Mouse (Mus musculus) neural tube, embryonic 14.5 days (tissue): ENCODE data around the gene Mboat7. TPM values are rescaled to one million over a fixed set of nuclear protein-coding genes. Genes with fewer than 3 reads are reported as not detected.
"Not testable (repeated sequence)": the region's sequence is repeated elsewhere in the genome, so short reads cannot be mapped to it uniquely, and the experiment has no call there.

Experiments
- ATAC-seq: fragments of 200-750 bp; cut with Nextera tagmentation; 2 replicates; pipeline ENCODE4 v1.8.0; 2017; ENCODE audit warnings: low read depth, mild to moderate bottlenecking, moderate TSS enrichment, moderate library complexity
- H3K27ac ChIP-seq: fragments of 300-500 bp; sonication (generic); 2 replicates; pipeline ENCODE4 v1.5.1; 2014; ENCODE audit warnings: low read depth, mild to moderate bottlenecking, control low read depth, low read length, moderate library complexity, mixed read lengths
- H3K27me3 ChIP-seq: fragments of 300-500 bp; sonication (generic); 2 replicates; pipeline ENCODE4 v1.6.1; 2014; ENCODE audit warnings: low read length; ENCODE audit not compliant: control insufficient read depth, insufficient read depth
- H3K36me3 ChIP-seq: fragments of 300-500 bp; sonication (generic); 2 replicates; pipeline ENCODE4 v1.6.1; 2014; ENCODE audit warnings: low read length, mixed read lengths; ENCODE audit not compliant: control insufficient read depth, insufficient read depth
- H3K4me1 ChIP-seq: fragments of 300-500 bp; sonication (generic); 2 replicates; pipeline ENCODE4 v1.6.1; 2014; ENCODE audit warnings: low read length; ENCODE audit not compliant: control insufficient read depth, insufficient read depth
- H3K4me2 ChIP-seq: fragments of 300-500 bp; sonication (generic); 2 replicates; pipeline ENCODE4 v1.6.1; 2014; ENCODE audit warnings: mild to moderate bottlenecking, low read depth, low read length, control low read depth
- H3K4me3 ChIP-seq: fragments of 300-500 bp; sonication (generic); 2 replicates; pipeline ENCODE4 v1.5.1; 2014; ENCODE audit warnings: low read depth, low read length, control low read depth, mixed read lengths
- H3K9ac ChIP-seq: fragments of 300-500 bp; sonication (generic); replicated peaks from 2 replicates; pipeline ENCODE4 v1.6.1; 2014; ENCODE audit warnings: low read depth, mild to moderate bottlenecking, control low read depth, low read length, mixed read lengths
- H3K9me3 ChIP-seq: fragments of 300-500 bp; sonication (generic); 2 replicates; pipeline ENCODE4 v1.6.1; 2016; ENCODE audit warnings: low read length; ENCODE audit not compliant: control insufficient read depth
- WGBS: fragments of 180-500 bp; shearing (Covaris S2); extraction: QIAGEN DNeasy Blood & Tissue Kit; methylation state at CpG from one replicate; pipeline ENCODE4 v1.1.7; 2014; 5-methylcytosine and 5-hydroxymethylcytosine counted together
- polyA plus RNA-seq: library from polyadenylated mRNA; unstranded; fragments of >200 nt; fragmentation: Nextera tagmentation; extraction: Ambion mirVana; gene quantifications from 2 replicates; pipeline ENCODE4 v1.2.1, GENCODE M21; 2014

The Mboat7 gene
- polyA plus RNA-seq, 1 experiment from 2014 or later = 74.9 TPM

DNA sequence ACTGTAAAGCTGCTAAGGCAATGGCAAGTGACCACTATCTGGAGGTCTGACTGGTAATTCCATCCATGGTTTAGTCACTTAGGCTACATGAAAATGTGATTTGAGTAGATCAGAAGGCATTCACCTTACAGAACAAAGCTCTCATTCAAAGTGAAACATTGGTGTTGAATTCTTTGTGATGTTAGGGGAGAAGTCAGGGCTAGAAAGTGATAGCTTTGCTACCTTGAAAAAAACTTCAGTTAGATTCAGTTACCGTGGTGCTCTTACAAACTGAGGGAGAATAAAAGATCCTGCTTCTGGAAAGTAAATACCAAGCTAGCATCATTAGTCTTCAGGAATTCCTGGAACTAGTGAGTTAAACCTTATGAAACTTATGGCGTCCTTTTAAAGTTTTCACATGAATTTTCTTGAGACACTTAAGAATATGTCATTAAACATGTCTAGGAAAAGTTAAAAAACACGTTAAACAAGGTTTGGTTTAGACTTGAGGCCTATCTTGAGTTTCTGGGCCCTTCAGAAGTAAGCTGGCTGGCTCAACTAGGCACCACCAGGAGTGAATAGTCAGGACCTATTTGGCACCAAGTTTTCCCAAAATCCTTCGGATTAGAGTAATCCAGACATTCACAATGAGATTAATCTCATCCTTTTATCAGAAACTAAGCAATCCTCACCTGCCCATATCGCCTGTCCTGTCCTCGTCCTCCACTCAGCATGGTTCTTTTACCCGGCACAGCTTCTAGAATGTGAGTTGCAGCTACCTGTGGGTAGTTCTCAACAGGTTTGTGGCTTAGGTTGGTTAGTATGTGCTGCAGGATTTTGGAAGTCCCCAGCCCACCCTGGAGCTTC, 14.5 kb upstream of the Mboat7 start:
- Histone ChIP-seq H3K27ac (no peak overlapping the region), H3K9me3 (no peaks in the 10 kb centered on the region), H3K36me3 (peaks cover 20% of the 10 kb centered on the region), H3K27me3 (no peaks in the 10 kb centered on the region), H3K9ac (no peak overlapping the region), H3K4me1 (peaks cover 20% of the 10 kb centered on the region), H3K4me3 (no peak overlapping the region), H3K4me2 (no peak overlapping the region)
- WGBS = 23% methylated on average over 7 of the region's 7 CpGs
- no peak for ATAC-seq

DNA sequence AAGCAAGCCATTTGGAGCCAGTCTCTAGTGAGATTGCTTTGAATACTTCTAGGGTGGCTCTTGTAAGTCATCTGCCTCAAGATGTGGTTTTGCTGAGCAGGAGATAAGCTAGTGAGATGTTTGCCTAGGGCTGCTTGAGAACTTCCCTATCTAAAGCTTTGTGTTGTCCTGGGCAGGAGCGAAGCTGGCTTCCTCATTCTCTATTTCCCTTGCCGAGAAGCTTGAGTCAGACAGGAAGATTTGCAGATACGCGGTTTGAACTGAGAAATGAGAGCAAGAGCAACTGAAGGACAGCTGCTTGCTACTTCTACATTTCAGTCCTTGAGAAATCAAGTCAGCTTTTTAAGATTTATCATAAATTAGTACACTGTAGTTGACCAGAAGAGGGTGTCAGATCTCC, 13.7 kb upstream of the Mboat7 start:
- H3K36me3 ChIP-seq = peaks cover 20% of the 10 kb centered on the region
- no peak overlapping the region for H3K9ac ChIP-seq
- no peak overlapping the region for H3K4me3 ChIP-seq
- 63% methylated on average over 4 of the region's 4 CpGs for WGBS
- H3K4me2 ChIP-seq = no peak overlapping the region
- no peaks in the 10 kb centered on the region for H3K27me3 ChIP-seq
- no peak for ATAC-seq
- no peaks in the 10 kb centered on the region for H3K9me3 ChIP-seq
- H3K4me1 ChIP-seq = peaks cover 20% of the 10 kb centered on the region
- H3K27ac ChIP-seq = no peak overlapping the region

GRCm38 (mm10) chr7:3706343-3706934, 13.1 kb upstream of the Mboat7 start:
- peak overlapping the region; percentile 69; the same call in 1 of the 2 replicates for H3K4me3 ChIP-seq
- H3K4me1 ChIP-seq = peaks cover 20% of the 10 kb centered on the region
- H3K4me2 ChIP-seq = peak overlapping the region; percentile 96
- no peak overlapping the region for H3K27ac ChIP-seq
- ATAC-seq = no peak
- peaks cover 20% of the 10 kb centered on the region for H3K36me3 ChIP-seq
- no peaks in the 10 kb centered on the region for H3K27me3 ChIP-seq
- H3K9me3 ChIP-seq = no peaks in the 10 kb centered on the region
- H3K9ac ChIP-seq = no peak overlapping the region
- WGBS = 54% methylated on average over 11 of the region's 11 CpGs

GRCm38 (mm10) chr7:3705911-3706310, 12.6 kb upstream of the Mboat7 start:
- H3K9me3 ChIP-seq = no peaks in the 10 kb centered on the region
- H3K27ac ChIP-seq = no peak overlapping the region
- peak overlapping the region; percentile 69 for H3K4me3 ChIP-seq
- ATAC-seq = no peak
- H3K36me3 ChIP-seq = peaks cover 24% of the 10 kb centered on the region
- no peaks in the 10 kb centered on the region for H3K27me3 ChIP-seq
- peak overlapping the region; percentile 96 for H3K4me2 ChIP-seq
- peak overlapping the region; percentile 75 for H3K9ac ChIP-seq
- WGBS = 33% methylated on average over 6 of the region's 6 CpGs
- peaks cover 20% of the 10 kb centered on the region for H3K4me1 ChIP-seq

GRCm38 (mm10) chr7:3705461-3705860, 12.1 kb upstream of the Mboat7 start:
- not testable (repeated sequence) for H3K27me3 ChIP-seq, H3K9me3 ChIP-seq, ATAC-seq, H3K27ac ChIP-seq
- peak overlapping the region; percentile 69 for H3K4me3 ChIP-seq
- WGBS = 2% methylated on average over 6 of the region's 7 CpGs
- H3K9ac ChIP-seq = peak overlapping the region; percentile 75
- H3K4me2 ChIP-seq = peak overlapping the region; percentile 96
- peaks cover 24% of the 10 kb centered on the region for H3K36me3 ChIP-seq
- H3K4me1 ChIP-seq = peaks cover 20% of the 10 kb centered on the region

GRCm38 (mm10) chr7:3704475-3704874, 11.2 kb upstream of the Mboat7 start:
- Histone ChIP-seq H3K9me3 (no peaks in the 10 kb centered on the region), H3K4me2 (peak overlapping the region; percentile 96), H3K4me1 (peaks cover 20% of the 10 kb centered on the region), H3K9ac (peak overlapping the region; percentile 75), H3K36me3 (peaks cover 29% of the 10 kb centered on the region), H3K27me3 (no peaks in the 10 kb centered on the region), H3K4me3 (peak overlapping the region; percentile 69), H3K27ac (peak overlapping the region; percentile 93)
- WGBS = 1% methylated on average over 20 of the region's 20 CpGs
- peak; percentile 65 for ATAC-seq

DNA sequence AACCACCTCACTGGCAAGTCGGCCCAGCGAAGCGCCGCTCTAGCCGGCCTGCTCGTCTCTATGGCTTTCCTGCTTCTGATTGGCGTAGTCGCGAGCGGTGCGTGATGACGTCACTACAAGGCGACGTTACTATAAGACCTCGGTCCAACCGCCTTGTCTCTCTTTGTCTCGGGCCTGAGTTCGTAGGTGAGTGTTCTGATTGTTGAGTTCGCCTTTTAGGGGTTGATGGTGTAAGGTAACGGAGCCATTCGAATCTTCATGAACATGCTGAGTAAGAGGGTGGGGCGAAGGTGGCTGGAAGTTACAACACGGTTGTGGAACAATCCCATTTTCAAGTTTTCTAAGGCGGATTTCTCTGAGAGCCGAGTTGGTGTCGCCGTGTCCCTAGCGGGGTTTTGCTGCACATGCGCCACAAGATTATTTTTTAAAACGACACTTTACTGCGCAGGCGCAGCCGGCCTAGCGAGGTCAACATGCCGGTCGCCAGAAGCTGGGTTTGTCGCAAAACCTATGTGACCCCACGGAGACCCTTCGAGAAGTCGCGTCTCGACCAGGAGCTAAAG, 10.6 kb upstream of the Mboat7 start, which contains the start of gene Rps9:
Gene Rps9 (plus strand): TSS at position 115 of the 563 bp plus-strand sequence.
- Histone ChIP-seq H3K4me3 (peak within 1 kb of the TSS; percentile 69), H3K4me1 (peaks cover 20% of the 10 kb centered on the region), H3K9me3 (no peaks in the 10 kb centered on the region), H3K27ac (peak within 1 kb of the TSS; percentile 93), H3K9ac (peak within 1 kb of the TSS; percentile 75), H3K4me2 (peak within 1 kb of the TSS; percentile 96), H3K27me3 (no peaks in the 10 kb centered on the region), H3K36me3 (peaks cover 29% of the 10 kb centered on the region)
- peak; percentile 96 for ATAC-seq
- 1% methylated on average over 42 of the region's 42 CpGs for WGBS

DNA sequence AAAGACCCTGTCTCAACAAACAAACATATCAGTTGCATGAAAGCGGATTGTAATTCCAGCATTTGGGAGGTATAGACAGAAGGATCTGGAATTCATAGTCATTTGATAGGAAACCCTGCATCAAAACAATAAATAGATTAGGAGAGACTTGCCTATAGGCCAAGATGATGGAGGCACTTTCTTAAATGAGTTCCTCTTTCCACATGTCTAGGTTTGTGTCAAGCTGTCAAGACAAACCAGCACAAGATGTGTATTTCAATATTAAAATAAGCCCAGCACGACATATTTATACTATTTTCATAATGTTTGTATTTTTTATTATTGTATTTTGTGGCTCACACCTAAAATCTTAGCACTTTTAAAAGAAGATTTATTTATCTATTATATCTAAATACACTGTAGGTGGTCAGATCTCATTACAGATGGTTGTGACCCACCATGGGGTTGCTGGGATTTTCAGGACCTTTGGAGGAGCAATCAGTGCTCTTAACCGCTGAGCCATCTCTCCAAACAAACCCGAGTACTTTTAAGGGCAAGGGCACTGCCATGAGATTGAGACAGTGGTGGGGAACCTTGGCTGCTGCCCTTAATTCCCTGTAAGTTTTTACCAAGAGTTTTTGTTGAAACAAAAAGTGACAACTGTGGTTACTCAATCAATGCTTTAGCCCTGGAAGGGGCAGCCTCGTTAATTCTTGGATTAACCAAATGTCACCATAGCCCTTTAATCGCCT, 10.0 kb upstream of the Mboat7 start:
- peaks cover 20% of the 10 kb centered on the region for H3K4me1 ChIP-seq
- H3K27ac ChIP-seq = peak overlapping the region; percentile 93
- H3K4me3 ChIP-seq = peak overlapping the region; percentile 69
- no peaks in the 10 kb centered on the region for H3K27me3 ChIP-seq
- peaks cover 27% of the 10 kb centered on the region for H3K36me3 ChIP-seq
- peak overlapping the region; percentile 96 for H3K4me2 ChIP-seq
- WGBS = 22% methylated on average over 6 of the region's 6 CpGs
- H3K9ac ChIP-seq = peak overlapping the region; percentile 75
- peak; percentile 49 for ATAC-seq
- H3K9me3 ChIP-seq = no peaks in the 10 kb centered on the region
